Mouse (Mus musculus) limb, embryonic 14.5 days (tissue): Measurements from ENCODE around the gene Spout1. TPM values are rescaled to one million over a fixed set of nuclear protein-coding genes. Genes with fewer than 3 reads are reported as not detected.
"Not testable (repeated sequence)": the region's sequence is repeated elsewhere in the genome, so short reads cannot be mapped to it uniquely, and the experiment has no call there.

Source experiments
- ATAC-seq: fragments of 200-750 bp; cut with Nextera tagmentation; 2 replicates; pipeline ENCODE4 v1.8.0; 2017; ENCODE audit warnings: low read depth, moderate number of reproducible peaks, moderate TSS enrichment; ENCODE audit not compliant: low FRiP score
- DNase-seq: peaks from one replicate; pipeline ENCODE4 v3.0.0-alpha.2; 2015; ENCODE audit warnings: low spot score
- H3K27ac ChIP-seq: fragments of 300-500 bp; sonication (generic); replicated peaks from 2 replicates; pipeline ENCODE4 v1.5.1; 2014; ENCODE audit warnings: low read depth, mild to moderate bottlenecking, low read length, moderate library complexity, mixed read lengths
- H3K27me3 ChIP-seq: fragments of 300-500 bp; sonication (generic); 2 replicates; pipeline ENCODE4 v1.6.1; 2014; ENCODE audit warnings: low read length, mixed read lengths; ENCODE audit not compliant: control insufficient read depth, insufficient read depth
- H3K36me3 ChIP-seq: fragments of 300-500 bp; sonication (generic); 2 replicates; pipeline ENCODE4 v1.6.1; 2014; ENCODE audit warnings: mild to moderate bottlenecking, low read length, moderate library complexity, mixed read lengths; ENCODE audit not compliant: control insufficient read depth, insufficient read depth
- H3K4me1 ChIP-seq: fragments of 300-500 bp; sonication (generic); 2 replicates; pipeline ENCODE4 v1.6.1; 2014; ENCODE audit warnings: antibody characterized with exemption, low read length, mixed read lengths; ENCODE audit not compliant: control insufficient read depth, insufficient read depth
- H3K4me2 ChIP-seq: fragments of 300-500 bp; sonication (generic); replicated peaks from 2 replicates; pipeline ENCODE4 v1.6.1; 2014; ENCODE audit warnings: low read depth, mild to moderate bottlenecking, low read length, moderate library complexity; ENCODE audit not compliant: severe bottlenecking
- H3K4me3 ChIP-seq: fragments of 300-500 bp; sonication (generic); replicated peaks from 2 replicates; pipeline ENCODE4 v1.5.1; 2014; ENCODE audit warnings: low read length
- H3K9ac ChIP-seq: fragments of 300-500 bp; sonication (generic); 2 replicates; pipeline ENCODE4 v1.6.1; 2014; ENCODE audit warnings: mild to moderate bottlenecking, low read depth, low read length, moderate library complexity; ENCODE audit not compliant: severe bottlenecking
- H3K9me3 ChIP-seq: fragments of 300-500 bp; sonication (generic); 2 replicates; pipeline ENCODE4 v1.6.1; 2016; ENCODE audit warnings: low read length; ENCODE audit not compliant: control insufficient read depth
- POLR2A ChIP-seq: fragments of 200-500 bp; IDR thresholded peaks from 2 replicates; pipeline ENCODE4 v1.8.0; 2012; ENCODE audit warnings: inconsistent platforms, mild to moderate bottlenecking, moderate library complexity, borderline replicate concordance; ENCODE audit not compliant: insufficient read depth, insufficient read length; ENCODE audit errors: extremely low read depth
- WGBS: fragments of 180-500 bp; shearing (Covaris S2); extraction: QIAGEN DNeasy Blood & Tissue Kit; methylation state at CpG from one replicate; pipeline ENCODE4 v1.1.7; 2014; 5-methylcytosine and 5-hydroxymethylcytosine counted together
- polyA plus RNA-seq, 2 experiments: library from polyadenylated mRNA; depleted of rRNA in 1 of 2; stranded (reverse) in 1 of 2; unstranded in 1 of 2; fragments of >200 nt; fragmentation: Nextera tagmentation in 1 of 2; extraction: Ambion mirVana in 1 of 2; gene quantifications; 2 replicates each; pipeline versions ENCODE4 v1.2.1 to v1.2.3; 2012 to 2014

Gene Spout1
- polyA plus RNA-seq, 2 experiments, result 69.1 to 75.6 TPM

- no peaks in the 10 kb centered on the region for H3K36me3 ChIP-seq
- no peak overlapping the region for H3K9ac ChIP-seq
- 58% methylated on average over 4 of the region's 4 CpGs for WGBS
- H3K4me3 ChIP-seq, result no peak overlapping the region
- H3K27me3 ChIP-seq, result no peaks in the 10 kb centered on the region
- no peaks in the 10 kb centered on the region for H3K4me1 ChIP-seq
- H3K4me2 ChIP-seq, result no peak overlapping the region
- TF ChIP-seq POLR2A, result no peak
- ATAC-seq (no peak), DNase-seq (no peak)
- H3K9me3 ChIP-seq, result peaks cover 14% of the 10 kb centered on the region; the same call in 1 of the 2 replicates
- no peak overlapping the region for H3K27ac ChIP-seq
Observed at GRCm38 (mm10) chr2:30166677-30167076, 11.6 kb downstream of the Spout1 start.

DNA sequence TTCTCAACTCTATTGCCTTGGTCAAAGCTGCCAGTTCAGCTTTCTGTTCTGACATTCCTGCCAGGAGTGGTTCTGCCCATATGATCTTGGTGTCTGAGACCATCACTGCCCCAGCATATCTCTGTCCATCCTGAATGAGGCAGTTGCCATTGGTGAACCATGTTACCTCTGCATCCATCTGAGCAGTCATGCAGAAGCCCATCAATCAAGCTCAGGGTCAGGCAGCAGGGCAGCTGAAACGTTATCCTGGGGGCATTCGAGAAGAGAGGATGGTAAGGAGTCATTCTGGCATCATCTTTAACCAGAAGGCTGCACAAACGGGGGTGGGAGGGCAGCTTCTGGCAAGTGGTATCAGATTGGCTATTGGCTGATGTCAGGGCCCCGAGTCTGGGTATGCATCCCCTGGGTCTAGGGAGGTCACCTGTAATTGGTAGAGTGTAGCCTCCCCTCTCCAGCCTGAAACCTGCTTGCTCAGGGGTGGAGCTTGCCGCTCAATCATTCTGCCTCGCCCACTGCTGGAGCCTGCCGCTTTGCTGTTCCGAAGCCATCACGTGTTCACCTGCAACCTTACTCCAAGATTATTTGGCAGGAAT lies 13.8 kb downstream of the Spout1 start:
- Histone ChIP-seq H3K36me3 (no peaks in the 10 kb centered on the region), H3K4me2 (no peak overlapping the region)

DNA sequence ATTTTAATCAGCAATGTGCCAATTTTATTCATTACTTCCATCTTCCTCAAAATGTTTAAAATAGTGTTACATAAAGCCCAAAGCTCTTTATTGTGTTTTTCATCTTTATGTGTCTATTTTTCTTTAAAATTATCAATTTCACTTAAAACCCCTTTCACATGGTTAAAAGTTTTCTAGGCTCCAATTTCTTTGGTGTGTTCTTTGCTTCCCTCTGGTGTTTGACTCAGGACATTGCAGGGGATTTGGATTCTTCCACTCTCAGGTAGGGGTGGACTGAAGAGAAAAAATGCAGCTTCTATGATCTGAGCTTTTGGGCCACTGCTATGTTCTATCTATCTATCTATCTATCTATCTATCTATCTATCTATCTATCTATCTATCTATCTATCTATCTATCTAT lies 16.4 kb downstream of the Spout1 start:
- Histone ChIP-seq H3K4me2 (no peak overlapping the region), H3K4me1 (no peaks in the 10 kb centered on the region), H3K36me3 (no peaks in the 10 kb centered on the region), H3K27me3 (no peaks in the 10 kb centered on the region), H3K9ac (no peak overlapping the region), H3K27ac (no peak overlapping the region), H3K9me3 (peaks cover 12% of the 10 kb centered on the region; the same call in 1 of the 2 replicates), H3K4me3 (no peak overlapping the region)
- DNase-seq, result peak; percentile 70
- TF ChIP-seq POLR2A, result no peak
- ATAC-seq, result no peak

More for the DNA sequence above, 13.8 kb downstream of the Spout1 start:
- Histone ChIP-seq H3K27me3 (no peaks in the 10 kb centered on the region), H3K9ac (no peak overlapping the region), H3K27ac (no peak overlapping the region), H3K9me3 (peaks cover 14% of the 10 kb centered on the region; the same call in 1 of the 2 replicates), H3K4me1 (no peaks in the 10 kb centered on the region), H3K4me3 (no peak overlapping the region)
- no peak for DNase-seq
- no peak for ATAC-seq
- no peak for TF ChIP-seq POLR2A
- WGBS, result 45% methylated on average over 9 of the region's 9 CpGs

DNA sequence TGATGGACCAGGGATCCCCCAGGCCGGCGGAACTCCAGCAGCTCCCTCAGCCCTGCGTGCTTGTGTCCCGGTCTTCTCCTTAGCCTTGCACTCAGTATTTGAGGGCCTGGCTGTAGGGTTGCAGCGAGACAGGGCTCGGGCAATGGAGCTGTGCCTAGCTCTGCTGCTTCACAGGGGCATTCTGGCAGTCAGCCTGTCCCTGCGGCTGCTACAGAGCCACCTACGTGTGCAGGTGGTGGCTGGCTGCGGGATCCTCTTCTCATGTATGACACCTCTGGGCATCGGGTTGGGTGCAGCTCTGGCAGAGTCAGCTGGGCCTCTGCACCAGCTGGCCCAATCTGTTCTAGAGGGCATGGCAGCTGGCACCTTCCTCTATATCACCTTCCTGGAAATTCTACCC lies 18.4 kb downstream of the Spout1 start:
- H3K9me3 ChIP-seq, H3K27ac ChIP-seq, H3K27me3 ChIP-seq, H3K36me3 ChIP-seq, ATAC-seq, H3K4me1 ChIP-seq, H3K4me3 ChIP-seq, H3K4me2 ChIP-seq, DNase-seq, H3K9ac ChIP-seq: not testable (repeated sequence)
- 71% methylated on average over 7 of the region's 10 CpGs for WGBS

DNA sequence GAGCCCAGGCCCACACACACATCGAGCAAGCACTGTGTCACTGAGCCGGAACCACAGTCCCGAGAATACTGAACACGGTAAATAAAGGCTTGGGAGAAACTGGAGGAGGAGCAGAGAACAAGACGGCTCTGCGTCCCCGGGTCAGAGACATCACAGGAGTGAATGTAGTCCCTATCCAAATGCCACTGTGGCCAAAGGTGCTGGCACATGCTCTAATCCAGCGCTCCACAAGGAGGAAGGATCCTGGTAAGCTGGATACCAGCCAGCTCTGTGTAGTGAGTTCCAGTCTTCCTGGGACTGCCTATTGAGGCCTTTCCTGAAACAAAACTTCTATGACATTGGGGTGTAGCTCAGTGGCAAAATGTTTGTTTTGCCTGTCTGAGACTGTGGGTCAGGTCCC lies 25.6 kb downstream of the Spout1 start:
- H3K27me3 ChIP-seq, result no peaks in the 10 kb centered on the region
- no peak for TF ChIP-seq POLR2A
- H3K9me3 ChIP-seq, result no peaks in the 10 kb centered on the region
- H3K27ac ChIP-seq, result no peak overlapping the region
- H3K36me3 ChIP-seq, result peaks cover 41% of the 10 kb centered on the region
- no peak overlapping the region for H3K4me3 ChIP-seq
- 78% methylated on average over 8 of the region's 8 CpGs for whole genome bisulfite sequencing
- no peaks in the 10 kb centered on the region for H3K4me1 ChIP-seq
- H3K4me2 ChIP-seq, result no peak overlapping the region
- DNase-seq (no peak), ATAC-seq (no peak)
- H3K9ac ChIP-seq, result no peak overlapping the region

DNA sequence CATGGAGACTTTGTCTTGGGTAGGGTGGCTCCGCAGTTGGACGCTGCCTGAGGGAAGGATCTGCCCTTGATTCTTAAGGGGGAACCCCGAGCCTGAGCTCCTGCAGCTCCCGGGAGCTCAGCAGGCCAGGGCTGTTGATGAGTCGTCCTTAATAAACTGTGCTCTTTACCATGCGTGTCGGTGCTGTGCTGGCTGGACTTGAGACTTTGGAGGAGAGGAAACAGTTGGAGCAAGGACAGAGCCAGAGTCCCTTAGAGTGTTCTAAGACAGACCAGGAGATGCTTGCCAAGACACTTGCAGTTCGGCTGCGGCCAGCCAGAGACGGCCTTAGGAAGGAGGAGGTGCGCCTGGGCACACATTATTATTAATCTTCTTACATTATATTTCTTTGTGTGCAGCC lies 26.4 kb downstream of the Spout1 start:
- no peaks in the 10 kb centered on the region for H3K27me3 ChIP-seq
- 86% methylated on average over 11 of the region's 11 CpGs for WGBS
- H3K9ac ChIP-seq, result no peak overlapping the region
- no peak overlapping the region for H3K4me3 ChIP-seq
- H3K4me1 ChIP-seq, result no peaks in the 10 kb centered on the region
- no peak for TF ChIP-seq POLR2A
- no peak overlapping the region for H3K4me2 ChIP-seq
- no peak for ATAC-seq
- no peak for DNase-seq
- peaks cover 48% of the 10 kb centered on the region for H3K36me3 ChIP-seq
- H3K9me3 ChIP-seq, result no peaks in the 10 kb centered on the region
- H3K27ac ChIP-seq, result no peak overlapping the region
